Mouse (Mus musculus) neural tube, embryonic 13.5 days (tissue): ENCODE measurements at regions not wholly inside any gene's neighbourhood (a gene's known extent, or its start where the extent isn't known, plus 50 kb on each side); places are given as distances from the start of the nearest gene placed in this dataset.

Source experiments
- ATAC-seq: fragments of 200-750 bp; cut with Nextera tagmentation; 2 replicates; pipeline ENCODE4 v1.8.0; 2017; ENCODE audit warnings: low read depth, mild to moderate bottlenecking, moderate TSS enrichment, moderate library complexity
- H3K27ac ChIP-seq: fragments of 300-500 bp; sonication (generic); replicated peaks from 2 replicates; pipeline ENCODE4 v1.5.1; 2015; ENCODE audit warnings: moderate library complexity, mild to moderate bottlenecking, inconsistent platforms
- H3K27me3 ChIP-seq: fragments of 300-500 bp; sonication (generic); 2 replicates; pipeline ENCODE4 v1.6.1; 2015; ENCODE audit warnings: mild to moderate bottlenecking, inconsistent platforms
- H3K36me3 ChIP-seq: fragments of 300-500 bp; sonication (generic); 2 replicates; pipeline ENCODE4 v1.6.1; 2015; ENCODE audit warnings: mild to moderate bottlenecking, inconsistent platforms
- H3K4me1 ChIP-seq: fragments of 300-500 bp; sonication (generic); replicated peaks from 2 replicates; pipeline ENCODE4 v1.6.1; 2015; ENCODE audit warnings: inconsistent platforms
- H3K4me2 ChIP-seq: fragments of 300-500 bp; sonication (generic); 2 replicates; pipeline ENCODE4 v1.6.1; 2015; ENCODE audit warnings: inconsistent platforms, mild to moderate bottlenecking, moderate library complexity
- H3K4me3 ChIP-seq: fragments of 300-500 bp; sonication (generic); 2 replicates; pipeline ENCODE4 v1.5.1; 2015; ENCODE audit warnings: mild to moderate bottlenecking, inconsistent platforms
- H3K9ac ChIP-seq: fragments of 300-500 bp; sonication (generic); 2 replicates; pipeline ENCODE4 v1.6.1; 2015; ENCODE audit warnings: moderate library complexity, mild to moderate bottlenecking, inconsistent platforms
- H3K9me3 ChIP-seq: fragments of 300-500 bp; sonication (generic); 2 replicates; pipeline ENCODE4 v1.6.1; 2016; ENCODE audit warnings: inconsistent platforms
- WGBS: fragments of 180-500 bp; shearing (Covaris S2); methylation state at CpG from one replicate; pipeline ENCODE4 v1.1.7; 2015; 5-methylcytosine and 5-hydroxymethylcytosine counted together

DNA sequence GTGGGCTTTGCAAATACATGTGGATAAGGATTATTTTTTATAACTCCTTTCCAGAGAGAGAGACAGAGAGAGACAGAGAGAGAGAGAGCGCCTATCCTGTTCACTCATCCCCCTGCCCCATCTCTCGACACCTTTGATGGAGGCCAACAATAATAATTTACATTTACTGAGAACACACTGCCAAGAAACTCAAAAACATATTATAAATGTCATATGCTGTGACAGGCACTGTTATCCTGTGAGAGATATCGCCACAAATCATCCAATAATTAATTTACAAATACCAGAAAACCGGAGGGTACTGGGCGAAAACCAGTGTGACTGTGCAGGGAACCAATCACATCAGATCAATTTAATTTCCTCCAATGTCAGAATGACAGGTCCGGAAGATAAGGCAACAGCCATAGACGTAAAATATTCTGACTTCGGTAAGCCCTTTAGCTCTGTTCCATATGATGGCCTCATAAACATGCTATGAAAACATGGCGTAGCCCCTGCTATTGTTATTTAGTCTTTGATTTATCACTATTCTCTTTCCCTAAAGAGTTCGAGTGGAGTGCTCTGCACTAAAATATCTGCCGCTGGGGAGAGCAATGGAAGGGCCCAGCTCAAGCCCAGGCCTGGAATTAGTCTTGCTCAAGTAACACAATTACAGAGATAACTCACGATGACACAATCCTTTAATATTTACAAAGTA is 173.5 kb upstream of the Ppp2r3a start:
- peaks cover 31% of the 10 kb centered on the region for H3K4me1 ChIP-seq
- no peaks in the 10 kb centered on the region for H3K27me3 ChIP-seq
- H3K36me3 ChIP-seq = no peaks in the 10 kb centered on the region
- 0 out of 2 replicates have a peak, but pooled peaks have one; percentile 27 for ATAC-seq
- peak overlapping the region; percentile 59; the same call in 1 of the 2 replicates for H3K27ac ChIP-seq
- H3K4me2 ChIP-seq = no peak overlapping the region
- H3K4me3 ChIP-seq = no peak overlapping the region
- H3K9ac ChIP-seq = no peak overlapping the region
- WGBS = 41% methylated on average over 12 of the region's 12 CpGs
- no peaks in the 10 kb centered on the region for H3K9me3 ChIP-seq

DNA sequence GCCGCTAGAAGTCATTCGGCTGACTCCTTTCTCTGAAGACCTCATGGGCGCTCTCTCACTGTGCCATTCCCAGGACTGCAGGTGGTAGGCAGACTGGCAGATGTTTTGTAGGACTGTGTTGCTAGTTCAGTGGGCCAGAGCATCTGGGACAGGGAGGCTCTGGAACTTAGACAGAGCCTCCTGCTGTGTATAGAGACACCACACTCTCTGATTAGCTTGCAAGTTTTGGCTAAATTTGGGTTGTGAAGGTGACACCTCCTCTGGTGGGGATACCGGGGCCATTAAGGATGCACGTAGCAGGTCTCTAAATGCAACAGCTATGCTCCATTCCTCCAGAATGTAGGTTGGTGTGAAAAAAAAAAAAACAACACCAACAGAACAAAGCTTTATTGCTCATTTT is 171.4 kb upstream of the Ppp2r3a start:
- no peak overlapping the region for H3K4me2 ChIP-seq
- H3K36me3 ChIP-seq = no peaks in the 10 kb centered on the region
- H3K9ac ChIP-seq = no peak overlapping the region
- WGBS = 67% methylated on average over 5 of the region's 5 CpGs
- no peaks in the 10 kb centered on the region for H3K9me3 ChIP-seq
- H3K27ac ChIP-seq = no peak overlapping the region
- no peak overlapping the region for H3K4me3 ChIP-seq
- peaks cover 31% of the 10 kb centered on the region for H3K4me1 ChIP-seq
- ATAC-seq = no peak
- no peaks in the 10 kb centered on the region for H3K27me3 ChIP-seq

DNA sequence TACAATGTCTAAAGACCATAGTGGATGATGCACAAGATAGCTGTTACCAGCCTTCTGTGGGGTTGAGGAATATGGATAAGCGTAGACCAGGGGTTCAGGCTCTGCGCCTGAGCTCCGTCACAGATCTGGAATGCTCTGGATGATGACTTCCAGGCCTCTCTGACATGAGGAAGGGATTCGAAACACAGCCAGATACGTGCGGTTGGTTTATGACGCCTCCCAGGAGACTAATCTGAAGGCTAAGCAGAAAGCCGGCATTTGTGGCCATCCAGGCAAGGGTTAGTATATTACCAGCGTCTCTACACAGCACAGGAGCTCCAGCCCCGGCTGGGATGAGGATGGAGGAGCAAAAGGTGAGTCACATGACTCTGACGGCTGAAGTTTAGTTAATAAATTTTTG is 170.4 kb upstream of the Ppp2r3a start:
- 54% methylated on average over 11 of the region's 11 CpGs for WGBS
- no peak overlapping the region for H3K4me3 ChIP-seq
- no peak for ATAC-seq

DNA sequence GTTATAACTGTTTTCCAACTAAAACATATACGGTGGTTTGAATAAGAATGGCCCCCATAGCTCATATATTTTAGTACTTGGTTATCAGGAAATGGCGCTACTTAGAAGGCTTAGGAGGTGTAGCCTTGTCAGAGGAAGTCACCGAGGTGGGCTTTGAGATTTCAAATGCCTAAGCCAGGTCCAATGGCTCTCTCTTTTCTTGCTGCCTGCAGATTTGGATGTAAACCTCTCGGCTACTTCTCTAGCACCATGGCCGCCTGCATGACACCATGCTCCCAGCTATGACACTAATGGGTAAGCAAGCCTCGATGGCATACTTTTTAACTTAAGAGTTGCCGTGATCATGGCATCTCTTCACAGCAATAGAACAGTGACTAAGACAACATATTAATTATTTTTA is 169.5 kb upstream of the Ppp2r3a start:
- Histone ChIP-seq H3K4me2 (no peak overlapping the region), H3K36me3 (no peaks in the 10 kb centered on the region), H3K4me1 (peaks cover 25% of the 10 kb centered on the region), H3K27ac (no peak overlapping the region), H3K9me3 (no peaks in the 10 kb centered on the region), H3K9ac (no peak overlapping the region), H3K27me3 (no peaks in the 10 kb centered on the region), H3K4me3 (no peak overlapping the region)
- 85% methylated on average over 7 of the region's 7 CpGs for WGBS
- ATAC-seq = no peak

More for the DNA sequence above, 170.4 kb upstream of the Ppp2r3a start:
- Histone ChIP-seq H3K27me3 (no peaks in the 10 kb centered on the region), H3K9ac (no peak overlapping the region), H3K4me1 (peaks cover 31% of the 10 kb centered on the region), H3K36me3 (no peaks in the 10 kb centered on the region), H3K9me3 (no peaks in the 10 kb centered on the region), H3K4me2 (no peak overlapping the region), H3K27ac (no peak overlapping the region)

DNA sequence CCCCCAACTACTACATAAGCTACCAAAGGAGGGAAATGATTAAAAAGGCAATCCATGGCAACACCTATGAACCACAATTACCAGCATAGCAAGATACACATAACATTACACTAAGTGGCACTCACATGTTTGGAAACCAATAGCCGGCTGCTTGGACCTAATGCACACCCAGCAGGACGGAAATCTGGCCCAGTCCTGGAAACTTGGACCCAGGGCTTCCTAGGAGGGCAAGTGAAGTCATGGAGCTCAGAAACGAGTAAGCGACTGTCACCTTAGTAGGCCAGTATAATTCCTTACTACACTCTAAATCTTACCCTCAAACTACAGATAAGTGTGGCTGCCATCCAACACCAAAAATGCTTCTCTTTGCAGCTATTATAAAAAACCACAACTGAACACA is 168.6 kb upstream of the Ppp2r3a start:
- H3K9me3 ChIP-seq = no peaks in the 10 kb centered on the region
- no peaks in the 10 kb centered on the region for H3K36me3 ChIP-seq
- H3K9ac ChIP-seq = no peak overlapping the region
- H3K4me1 ChIP-seq = peaks cover 16% of the 10 kb centered on the region
- H3K27me3 ChIP-seq = no peaks in the 10 kb centered on the region
- no peak for ATAC-seq
- no peak overlapping the region for H3K4me3 ChIP-seq
- 93% methylated on average over 4 of the region's 4 CpGs for WGBS
- H3K4me2 ChIP-seq = no peak overlapping the region
- H3K27ac ChIP-seq = no peak overlapping the region

DNA sequence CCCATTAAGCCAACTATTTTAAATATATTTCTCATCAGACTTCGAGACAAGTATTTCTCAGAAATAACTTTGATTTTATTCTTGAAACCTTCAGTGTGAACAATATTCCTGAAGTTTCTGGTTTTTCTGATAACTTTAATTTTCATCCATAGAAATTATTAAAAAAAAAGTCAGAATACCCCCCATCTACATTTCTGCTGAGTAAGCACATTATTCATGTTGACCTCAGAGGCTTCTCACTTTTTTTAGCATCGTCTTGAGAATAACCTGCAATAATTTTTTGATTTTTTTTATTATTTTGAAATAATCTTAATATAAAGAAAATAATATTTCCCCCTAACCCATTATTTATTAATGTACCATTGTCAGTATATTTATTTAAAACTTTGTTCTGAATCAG is 166.1 kb upstream of the Ppp2r3a start:
- H3K9ac ChIP-seq = no peak overlapping the region
- no peak for ATAC-seq
- no peaks in the 10 kb centered on the region for H3K27me3 ChIP-seq
- no peak overlapping the region for H3K27ac ChIP-seq
- 0 out of 2 replicates have a peak, but pooled peaks cover 13% of the 10 kb centered on the region for H3K4me1 ChIP-seq
- H3K4me2 ChIP-seq = no peak overlapping the region
- 91% methylated on average over 2 of the region's 2 CpGs for WGBS
- H3K9me3 ChIP-seq = no peaks in the 10 kb centered on the region
- H3K4me3 ChIP-seq = no peak overlapping the region
- H3K36me3 ChIP-seq = no peaks in the 10 kb centered on the region

DNA sequence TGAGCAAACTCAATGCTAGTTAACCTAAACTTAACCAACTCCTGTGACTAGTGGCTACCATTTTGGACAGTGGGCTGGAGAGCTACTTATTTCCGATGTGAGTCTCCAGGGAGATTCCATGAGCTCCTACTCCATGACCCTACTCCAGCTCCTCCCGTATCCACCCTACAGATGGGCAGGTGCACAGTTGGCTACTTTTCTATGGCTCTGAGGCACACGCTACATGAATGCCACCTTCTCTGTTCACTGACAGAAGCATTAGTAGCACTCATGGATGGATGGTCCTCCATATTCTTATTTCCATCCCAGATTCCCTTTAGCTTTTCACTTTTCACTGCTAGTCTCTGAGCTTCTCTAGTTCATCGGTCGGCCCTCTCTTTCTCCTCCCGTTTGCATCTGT is 164.7 kb upstream of the Ppp2r3a start:
- Histone ChIP-seq H3K9ac (no peak overlapping the region), H3K36me3 (no peaks in the 10 kb centered on the region), H3K4me3 (no peak overlapping the region), H3K4me1 (peaks cover 11% of the 10 kb centered on the region), H3K4me2 (no peak overlapping the region), H3K27ac (no peak overlapping the region), H3K27me3 (no peaks in the 10 kb centered on the region), H3K9me3 (no peaks in the 10 kb centered on the region)
- ATAC-seq = no peak
- whole genome bisulfite sequencing = 96% methylated on average over 6 of the region's 6 CpGs

DNA sequence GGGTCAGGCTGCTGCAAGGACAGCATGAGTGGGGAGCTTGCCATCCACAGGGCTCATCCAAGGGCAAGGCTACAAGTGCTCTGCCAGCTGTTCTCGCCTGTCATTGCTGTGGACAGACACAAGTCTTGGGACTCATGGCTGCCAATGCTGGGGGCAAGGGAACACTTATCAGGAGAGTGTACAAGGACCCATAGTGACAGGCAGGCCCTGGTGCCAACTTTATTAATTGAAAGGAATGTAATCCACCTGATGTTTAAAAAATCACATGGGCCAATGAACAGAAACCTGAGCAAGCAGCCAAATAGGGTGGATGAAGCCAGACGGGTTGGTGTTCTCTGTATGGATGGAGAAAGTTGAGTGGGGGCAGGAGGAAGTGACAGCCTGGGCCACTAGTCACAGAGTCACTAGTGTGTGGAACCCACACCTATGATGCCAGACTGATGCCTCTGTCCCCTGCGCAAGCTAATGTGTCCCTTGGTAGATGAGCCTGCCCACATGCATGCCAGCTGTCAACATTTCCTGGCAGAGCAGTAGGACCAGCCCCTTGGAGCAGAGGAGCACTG is 161.6 kb upstream of the Ppp2r3a start:
- H3K4me2 ChIP-seq = no peak overlapping the region
- H3K27me3 ChIP-seq = no peaks in the 10 kb centered on the region
- no peak overlapping the region for H3K27ac ChIP-seq
- peaks cover 22% of the 10 kb centered on the region for H3K4me1 ChIP-seq
- no peak overlapping the region for H3K4me3 ChIP-seq
- ATAC-seq = no peak
- WGBS = 79% methylated on average over 3 of the region's 3 CpGs
- no peaks in the 10 kb centered on the region for H3K9me3 ChIP-seq
- H3K36me3 ChIP-seq = no peaks in the 10 kb centered on the region
- H3K9ac ChIP-seq = no peak overlapping the region

DNA sequence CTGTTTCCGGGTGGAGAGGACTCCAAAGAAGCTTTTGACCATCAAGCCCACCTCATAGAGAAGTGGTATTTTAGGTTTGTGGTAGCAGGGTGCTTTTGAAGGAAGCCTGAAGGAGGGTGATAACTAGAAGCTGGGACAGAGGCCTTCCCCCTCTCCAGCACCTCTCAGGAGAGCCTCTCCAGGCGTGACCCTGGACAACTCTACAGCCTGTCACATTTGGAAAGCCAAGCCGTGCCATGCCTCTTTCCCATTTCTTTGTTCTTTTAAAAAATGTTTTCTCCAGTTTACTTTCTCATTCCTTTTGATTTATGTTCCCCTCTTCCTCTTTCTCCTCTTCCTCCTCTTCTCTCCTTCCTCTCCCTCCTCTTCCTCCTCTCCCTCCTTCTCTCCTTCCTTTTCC is 160.4 kb upstream of the Ppp2r3a start:
- WGBS = 84% methylated on average over 3 of the region's 3 CpGs
- H3K27ac ChIP-seq = peak overlapping the region; percentile 46

DNA sequence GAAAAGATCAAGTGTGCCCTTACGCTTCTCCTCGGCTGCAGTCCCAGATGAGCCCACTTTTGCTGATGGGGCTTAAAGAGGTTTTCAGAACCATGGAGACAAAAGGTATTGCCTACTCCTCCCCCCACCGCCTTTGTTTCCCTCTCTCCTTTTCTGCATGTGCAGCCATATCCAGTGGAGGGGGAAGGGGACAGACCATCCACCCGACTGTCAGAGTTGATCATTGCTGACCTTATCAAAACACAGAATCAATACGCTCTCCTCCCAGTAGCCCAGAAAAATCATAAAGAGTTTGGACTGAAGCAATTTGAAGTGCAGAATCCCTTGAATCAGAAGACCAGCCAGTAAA is 159.9 kb upstream of the Ppp2r3a start:
- Histone ChIP-seq H3K27me3 (no peaks in the 10 kb centered on the region), H3K4me3 (no peak overlapping the region), H3K9me3 (no peaks in the 10 kb centered on the region), H3K27ac (peak overlapping the region; percentile 46), H3K4me2 (no peak overlapping the region), H3K9ac (no peak overlapping the region), H3K36me3 (no peaks in the 10 kb centered on the region), H3K4me1 (peaks cover 38% of the 10 kb centered on the region)
- 57% methylated on average over 5 of the region's 5 CpGs for WGBS
- ATAC-seq = no peak

More for the DNA sequence above, 160.4 kb upstream of the Ppp2r3a start:
- Histone ChIP-seq H3K4me1 (peaks cover 34% of the 10 kb centered on the region), H3K36me3 (no peaks in the 10 kb centered on the region), H3K4me2 (no peak overlapping the region), H3K9me3 (no peaks in the 10 kb centered on the region), H3K27me3 (no peaks in the 10 kb centered on the region), H3K9ac (no peak overlapping the region), H3K4me3 (no peak overlapping the region)
- ATAC-seq = no peak

DNA sequence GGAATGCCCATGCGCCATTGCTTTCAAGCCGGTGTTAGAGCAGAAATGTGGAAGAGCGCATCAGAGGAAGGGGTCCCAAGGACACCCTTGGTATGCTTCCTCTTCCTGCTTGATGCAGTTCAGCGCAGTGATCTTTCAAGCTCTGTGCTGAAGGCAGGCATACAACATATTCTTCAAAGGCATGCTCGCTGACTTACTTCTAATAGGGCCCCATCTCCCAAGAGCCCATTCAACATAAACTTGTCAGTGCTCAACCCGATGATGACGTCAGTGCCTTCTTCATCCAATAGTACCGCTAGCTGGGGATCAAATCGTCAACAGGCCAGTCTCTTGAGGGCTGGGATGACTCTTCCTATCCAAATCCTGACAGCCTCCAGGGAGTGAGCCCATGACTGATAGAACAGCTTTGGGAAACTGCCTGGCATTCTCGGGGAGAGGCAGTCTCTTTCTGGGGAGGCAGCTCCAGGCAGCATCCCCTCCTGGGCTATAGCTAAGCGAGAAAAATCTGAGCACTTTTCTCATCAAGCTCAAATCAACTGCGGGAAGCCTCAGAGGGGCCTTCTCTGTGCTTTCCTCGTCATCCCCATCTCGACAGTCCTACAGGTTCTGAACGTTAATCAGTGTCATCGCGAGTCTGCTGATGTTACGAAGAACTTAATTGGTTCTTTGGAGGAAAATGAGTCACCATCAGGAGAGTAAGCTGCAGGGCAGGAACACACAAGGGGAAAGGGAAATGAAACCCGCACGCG is 159.4 kb upstream of the Ppp2r3a start:
- Histone ChIP-seq H3K9me3 (no peaks in the 10 kb centered on the region), H3K27ac (peak overlapping the region; percentile 46), H3K9ac (no peak overlapping the region), H3K27me3 (no peaks in the 10 kb centered on the region), H3K4me1 (peaks cover 42% of the 10 kb centered on the region), H3K36me3 (no peaks in the 10 kb centered on the region), H3K4me3 (no peak overlapping the region), H3K4me2 (no peak overlapping the region)
- ATAC-seq = no peak
- WGBS = 61% methylated on average over 21 of the region's 21 CpGs

DNA sequence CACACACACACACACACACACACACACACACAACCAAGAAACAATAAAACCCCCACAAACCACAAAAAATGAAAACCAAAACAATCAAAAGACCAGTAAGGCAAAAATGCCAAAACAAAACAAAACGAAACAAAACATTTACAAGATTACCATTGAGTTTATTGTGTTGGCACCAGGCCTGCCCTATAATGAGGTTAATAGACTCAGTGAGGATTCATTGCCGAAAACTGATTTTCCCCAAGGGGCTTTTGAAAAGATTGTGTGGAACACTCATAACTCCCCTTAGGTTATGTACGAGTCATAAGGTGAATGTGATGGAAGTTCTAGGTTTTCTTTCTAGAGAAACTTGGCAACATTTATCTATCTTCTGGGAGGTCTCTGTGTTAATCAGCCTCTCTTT is 158.8 kb upstream of the Ppp2r3a start:
- Histone ChIP-seq H3K36me3 (no peaks in the 10 kb centered on the region), H3K27ac (peak overlapping the region; percentile 46; the same call in 1 of the 2 replicates)

More for the DNA sequence above, 158.8 kb upstream of the Ppp2r3a start:
- Histone ChIP-seq H3K9ac (no peak overlapping the region), H3K27me3 (no peaks in the 10 kb centered on the region), H3K4me2 (no peak overlapping the region), H3K4me3 (no peak overlapping the region), H3K9me3 (no peaks in the 10 kb centered on the region), H3K4me1 (peaks cover 42% of the 10 kb centered on the region)
- no peak for ATAC-seq
- WGBS = 49% methylated on average over 3 of the region's 3 CpGs
